Mouse (Mus musculus) frontal cortex, postnatal 14 days (tissue): ENCODE measurements around the gene Tmod2.
"Not testable (repeated sequence)": the region's sequence is repeated elsewhere in the genome, so short reads cannot be mapped to it uniquely, and the experiment has no call there.

ENCODE experiments used
- DNase-seq, 2 experiments: peaks; one replicate each; pipeline ENCODE4 v3.0.0; 2022; ENCODE audit warnings: low spot score in 2 of 2

Tmod2 gene

GRCm38 (mm10) chr9:75551342-75551741 lies 59.8 kb downstream of the Tmod2 start:
- DNase-seq: no peak

GRCm38 (mm10) chr9:75549010-75549409 lies 62.1 kb downstream of the Tmod2 start:
- DNase-seq: no peak

- DNase-seq: no peak
These were observed 64.1 kb downstream of the Tmod2 start for GRCm38 (mm10) chr9:75546885-75547553.

GRCm38 (mm10) chr9:75545514-75545913 lies 65.6 kb downstream of the Tmod2 start:
- no peak for DNase-seq

- DNase-seq: no peak
These were observed 69.6 kb downstream of the Tmod2 start for GRCm38 (mm10) chr9:75541497-75541896.

GRCm38 (mm10) chr9:75536422-75536821 lies 74.7 kb downstream of the Tmod2 start:
- DNase-seq: no peak

- DNase-seq: no peak
These were observed 76.6 kb downstream of the Tmod2 start for GRCm38 (mm10) chr9:75534431-75534962.

GRCm38 (mm10) chr9:75532989-75533388 lies 78.1 kb downstream of the Tmod2 start:
- DNase-seq: not testable (repeated sequence)

- DNase-seq: no peak
These were observed 78.7 kb downstream of the Tmod2 start for GRCm38 (mm10) chr9:75532461-75532860.

GRCm38 (mm10) chr9:75529358-75529757 lies 81.8 kb downstream of the Tmod2 start:
- no peak for DNase-seq

- DNase-seq: no peak
These were observed 83.0 kb downstream of the Tmod2 start for GRCm38 (mm10) chr9:75528096-75528495.

GRCm38 (mm10) chr9:75527368-75528059 lies 83.6 kb downstream of the Tmod2 start:
- no peak for DNase-seq

- DNase-seq: no peak
These were observed 87.5 kb downstream of the Tmod2 start for GRCm38 (mm10) chr9:75523646-75524045.

- DNase-seq: no peak
These were observed 88.9 kb downstream of the Tmod2 start for GRCm38 (mm10) chr9:75522217-75522616.

GRCm38 (mm10) chr9:75521788-75522187 lies 89.3 kb downstream of the Tmod2 start:
- DNase-seq: peak in 1 of 2 experiments; percentile 28

GRCm38 (mm10) chr9:75520940-75521339 lies 90.2 kb downstream of the Tmod2 start:
- no peak for DNase-seq

- DNase-seq: no peak
These were observed 93.4 kb downstream of the Tmod2 start for GRCm38 (mm10) chr9:75517751-75518150.
